Mouse (Mus musculus) stomach, embryonic 15.5 days (tissue): ENCODE measurements around the gene Fshb. TPM values are rescaled to one million over a fixed set of nuclear protein-coding genes. Genes with fewer than 3 reads are reported as not detected.

Experiments used
- ATAC-seq: fragments of 200-750 bp; cut with Nextera tagmentation; 2 replicates; pipeline ENCODE4 v1.8.0; 2017; ENCODE audit warnings: low read depth, moderate number of reproducible peaks, moderate TSS enrichment; ENCODE audit not compliant: insufficient read depth, low FRiP score
- H3K27ac ChIP-seq: fragments of 300-500 bp; sonication (generic); 2 replicates; pipeline ENCODE4 v1.5.1; 2015; ENCODE audit warnings: mild to moderate bottlenecking, inconsistent platforms
- H3K27me3 ChIP-seq: fragments of 300-500 bp; sonication (generic); replicated peaks from 2 replicates; pipeline ENCODE4 v1.6.1; 2015; ENCODE audit warnings: inconsistent platforms
- H3K36me3 ChIP-seq: fragments of 300-500 bp; sonication (generic); 2 replicates; pipeline ENCODE4 v1.6.1; 2015; ENCODE audit warnings: inconsistent platforms
- H3K4me1 ChIP-seq: fragments of 300-500 bp; sonication (generic); 2 replicates; pipeline ENCODE4 v1.6.1; 2015; ENCODE audit warnings: inconsistent platforms
- H3K4me2 ChIP-seq: fragments of 300-500 bp; sonication (generic); 2 replicates; pipeline ENCODE4 v1.6.1; 2015; ENCODE audit warnings: mild to moderate bottlenecking, inconsistent platforms
- H3K4me3 ChIP-seq: fragments of 300-500 bp; sonication (generic); replicated peaks from 2 replicates; pipeline ENCODE4 v1.5.1; 2015; ENCODE audit warnings: inconsistent platforms
- H3K9ac ChIP-seq: fragments of 300-500 bp; sonication (generic); 2 replicates; pipeline ENCODE4 v1.6.1; 2015; ENCODE audit warnings: inconsistent platforms
- H3K9me3 ChIP-seq: fragments of 300-500 bp; sonication (generic); 2 replicates; pipeline ENCODE4 v1.6.1; 2016; ENCODE audit warnings: inconsistent platforms
- WGBS: fragments of 180-500 bp; shearing (Covaris S2); methylation state at CpG from one replicate; pipeline ENCODE4 v1.1.7; 2015; 5-methylcytosine and 5-hydroxymethylcytosine counted together
- polyA plus RNA-seq: library from polyadenylated mRNA; unstranded; fragments of >200 nt; fragmentation: Nextera tagmentation; extraction: Ambion mirVana; gene quantifications from 2 replicates; pipeline ENCODE4 v1.2.1, GENCODE M21; 2015

Fshb gene
- polyA plus RNA-seq, 1 experiment from 2014 or later = not detected

DNA sequence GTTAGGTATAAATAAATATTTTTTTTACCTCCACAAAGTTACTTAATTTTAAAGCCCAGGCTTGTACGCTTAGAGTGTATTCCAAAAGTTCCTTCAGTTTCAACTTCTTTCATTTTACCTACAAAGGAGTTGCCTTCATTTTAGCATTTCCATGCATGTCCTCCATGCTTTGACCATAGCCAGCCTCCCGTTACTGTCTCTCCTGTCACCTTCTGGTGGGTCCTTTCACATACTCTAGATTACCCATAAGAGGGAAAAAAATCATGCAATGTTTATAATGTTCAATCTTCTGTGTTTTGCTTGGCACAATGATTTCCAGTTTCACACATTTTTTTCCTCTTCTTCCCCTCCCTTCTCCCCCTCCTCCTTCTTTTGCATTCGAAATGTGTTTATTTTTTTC is 53.1 kb downstream of the Fshb start:
- Histone ChIP-seq H3K27ac (no peak overlapping the region), H3K4me1 (no peaks in the 10 kb centered on the region), H3K9me3 (no peaks in the 10 kb centered on the region), H3K9ac (no peak overlapping the region), H3K27me3 (no peaks in the 10 kb centered on the region), H3K4me2 (no peak overlapping the region), H3K36me3 (no peaks in the 10 kb centered on the region), H3K4me3 (no peak overlapping the region)
- no peak for ATAC-seq
- 76% methylated on average over 3 of the region's 3 CpGs for WGBS

Other genes starting within 250 kb of the Fshb start
- gene Arl14ep, start 85.2 kb downstream of the Fshb start, polyA plus RNA-seq = 33.2 and 36.3 TPM in 2 replicates
- 0.73 and 0.83 TPM in 2 replicates for gene Kcna4, start 231.0 kb upstream of the Fshb start, polyA plus RNA-seq